Mouse (Mus musculus) CD4-positive, CD25-positive, alpha-beta regulatory T cell, adult 2 months (primary cell): Measurements from ENCODE around the gene Gm9887.
A peak's percentile ranks its signal among the peaks of the same experiment; 100 is the strongest.
"Not testable (repeated sequence)": the region's sequence is repeated elsewhere in the genome, so short reads cannot be mapped to it uniquely, and the experiment has no call there.

Experiments used
- DNase-seq: peaks from one replicate; pipeline ENCODE4 v3.0.0-alpha.2; 2012; ENCODE audit warnings: low read depth, low spot score

Gene Gm9887

GRCm38 (mm10) chr12:69386281-69386732 lies 14.0 kb upstream of the Gm9887 start:
- DNase-seq, result not testable (repeated sequence)

GRCm38 (mm10) chr12:69385542-69386280 lies 13.5 kb upstream of the Gm9887 start:
- peak; percentile 83 for DNase-seq

GRCm38 (mm10) chr12:69384606-69385005 lies 12.3 kb upstream of the Gm9887 start:
- no peak for DNase-seq

GRCm38 (mm10) chr12:69382880-69383279 lies 10.6 kb upstream of the Gm9887 start:
- no peak for DNase-seq

- DNase-seq, result peak; percentile 45
Observed at GRCm38 (mm10) chr12:69378558-69379454, 6.5 kb upstream of the Gm9887 start.

GRCm38 (mm10) chr12:69377636-69378035 lies 5.4 kb upstream of the Gm9887 start:
- not testable (repeated sequence) for DNase-seq

- no peak for DNase-seq
Observed at GRCm38 (mm10) chr12:69377188-69377587, 4.9 kb upstream of the Gm9887 start.

GRCm38 (mm10) chr12:69376132-69376531 lies 3.9 kb upstream of the Gm9887 start:
- DNase-seq, result no peak

GRCm38 (mm10) chr12:69373850-69374766 lies 1.9 kb upstream of the Gm9887 start:
- DNase-seq, result peak; percentile 50

GRCm38 (mm10) chr12:69372731-69373331 lies 573 bp upstream of the Gm9887 start:
- DNase-seq, result no peak

- DNase-seq, result peak; percentile 89
Observed at GRCm38 (mm10) chr12:69371421-69371853, 821 bp downstream of the Gm9887 start.

GRCm38 (mm10) chr12:69370936-69371335 lies 1.3 kb downstream of the Gm9887 start:
- DNase-seq, result no peak

- DNase-seq, result no peak
Observed at GRCm38 (mm10) chr12:69367557-69367956, 4.7 kb downstream of the Gm9887 start.

GRCm38 (mm10) chr12:69366424-69366823 lies 5.8 kb downstream of the Gm9887 start:
- DNase-seq, result peak; percentile 67

- no peak for DNase-seq
Observed at GRCm38 (mm10) chr12:69365757-69366156, 6.5 kb downstream of the Gm9887 start.

GRCm38 (mm10) chr12:69363899-69364762 lies 8.1 kb downstream of the Gm9887 start:
- DNase-seq, result peak; percentile 87

GRCm38 (mm10) chr12:69363110-69363509 lies 9.1 kb downstream of the Gm9887 start:
- not testable (repeated sequence) for DNase-seq

- no peak for DNase-seq
Observed at GRCm38 (mm10) chr12:69362388-69362787, 9.9 kb downstream of the Gm9887 start.

GRCm38 (mm10) chr12:69361919-69362318 lies 10.3 kb downstream of the Gm9887 start:
- no peak for DNase-seq
